Mouse (Mus musculus): ENCODE measurements around the gene Hist1h3e. TPM values are rescaled to one million over a fixed set of nuclear protein-coding genes. Genes with fewer than 3 reads are reported as not detected.

The Hist1h3e gene
- not detected for polyA plus RNA-seq (2014; fragmentation: Illumina TruSeq; extraction: RNeasy Lipid Tissue Mini Kit (QIAGEN cat#74804); ENCODE audit: low read depth, low replicate concordance)

DNA sequence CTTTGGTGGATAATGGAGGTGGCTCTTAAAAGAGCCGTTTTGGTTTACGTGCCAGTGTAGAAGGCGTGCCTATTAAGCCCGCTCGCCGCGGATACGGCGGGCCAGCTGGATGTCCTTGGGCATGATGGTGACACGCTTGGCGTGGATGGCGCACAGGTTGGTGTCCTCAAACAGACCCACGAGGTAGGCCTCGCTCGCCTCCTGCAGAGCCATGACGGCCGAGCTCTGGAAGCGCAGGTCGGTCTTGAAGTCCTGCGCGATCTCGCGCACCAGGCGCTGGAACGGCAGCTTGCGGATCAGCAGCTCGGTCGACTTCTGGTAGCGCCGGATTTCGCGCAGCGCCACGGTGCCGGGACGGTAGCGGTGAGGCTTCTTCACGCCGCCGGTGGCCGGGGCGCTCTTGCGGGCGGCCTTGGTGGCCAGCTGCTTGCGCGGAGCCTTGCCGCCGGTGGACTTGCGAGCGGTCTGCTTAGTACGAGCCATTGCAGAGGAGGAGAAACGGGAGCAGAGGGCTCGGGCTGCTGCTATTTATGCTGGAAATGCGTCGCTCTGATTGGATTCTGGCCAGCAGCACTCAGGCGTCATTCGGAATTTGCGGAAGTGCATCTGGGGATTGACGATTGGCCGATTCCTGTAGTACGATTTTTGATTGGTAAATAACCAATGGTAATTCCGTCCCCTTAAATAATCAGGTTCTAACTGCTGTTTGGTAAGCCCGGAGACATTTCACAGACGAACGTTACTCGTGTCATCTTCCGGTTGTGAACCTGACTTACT lies at the start of gene Hist1h3e:
Gene Hist1h3e (minus strand): TSS at position 487 of the 777 bp plus-strand sequence.

DNA sequence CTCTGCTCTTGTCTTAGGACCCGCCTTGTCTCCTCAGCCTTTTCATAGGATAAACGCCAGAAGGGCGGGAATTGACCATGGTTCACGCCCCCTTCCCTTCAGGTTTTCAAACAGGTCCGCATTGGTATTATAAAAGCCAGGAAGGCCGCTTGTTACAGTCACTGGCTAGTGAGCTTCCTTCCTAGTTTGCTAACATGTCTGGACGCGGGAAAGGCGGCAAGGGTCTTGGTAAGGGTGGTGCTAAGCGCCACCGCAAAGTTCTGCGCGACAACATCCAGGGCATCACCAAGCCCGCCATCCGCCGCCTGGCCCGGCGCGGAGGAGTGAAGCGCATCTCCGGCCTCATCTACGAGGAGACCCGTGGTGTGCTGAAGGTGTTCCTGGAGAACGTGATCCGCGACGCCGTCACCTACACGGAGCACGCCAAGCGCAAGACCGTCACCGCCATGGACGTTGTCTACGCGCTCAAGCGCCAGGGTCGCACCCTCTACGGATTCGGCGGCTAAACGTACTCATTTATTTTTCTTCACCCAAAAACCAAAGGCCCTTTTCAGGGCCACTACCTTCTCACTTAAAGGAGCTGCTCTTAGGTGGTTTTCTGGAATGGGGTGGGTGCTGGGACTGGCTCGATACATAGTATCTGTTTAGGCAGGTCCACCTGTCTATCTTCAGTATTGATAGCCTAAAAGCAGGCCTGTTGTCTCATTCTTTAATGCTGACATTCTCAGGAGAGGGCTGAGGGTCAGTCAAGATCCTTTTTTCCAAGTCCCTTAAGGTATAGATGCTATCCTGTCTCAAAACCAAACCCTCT lies 19.4 kb upstream of the Hist1h3e start, which contains the start of gene Hist1h4d:
Gene Hist1h4d (plus strand): TSS at position 191 of the 811 bp plus-strand sequence.

DNA sequence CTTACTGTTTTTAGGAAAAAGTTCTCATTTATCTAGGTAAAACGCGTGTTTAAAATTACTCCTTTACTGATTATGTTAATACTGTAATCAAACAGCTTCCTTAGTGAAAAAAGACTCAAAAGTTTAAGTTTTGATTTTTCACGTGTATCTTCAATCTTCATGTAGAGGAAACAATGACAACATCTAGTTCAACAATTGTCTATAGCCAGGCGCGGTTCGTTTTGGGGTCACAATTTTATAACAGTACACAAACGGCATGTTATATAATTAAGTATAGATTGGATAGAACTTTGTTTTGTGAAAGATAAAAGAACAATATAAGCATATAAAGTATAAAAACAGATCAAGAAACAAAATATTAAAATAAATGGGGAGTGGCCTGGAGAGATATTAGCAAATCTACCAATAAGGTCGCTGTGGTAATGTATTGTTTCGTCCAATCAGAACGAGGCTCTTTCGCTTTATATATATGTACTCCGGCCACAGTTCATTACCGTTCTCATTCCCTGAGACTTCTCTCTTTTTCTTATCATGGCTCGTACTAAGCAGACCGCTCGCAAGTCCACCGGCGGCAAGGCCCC lies 13.2 kb upstream of the Hist1h3e start, which contains the start of gene Hist1h3d:
Gene Hist1h3d (plus strand): TSS at position 493 of the 581 bp plus-strand sequence.

DNA sequence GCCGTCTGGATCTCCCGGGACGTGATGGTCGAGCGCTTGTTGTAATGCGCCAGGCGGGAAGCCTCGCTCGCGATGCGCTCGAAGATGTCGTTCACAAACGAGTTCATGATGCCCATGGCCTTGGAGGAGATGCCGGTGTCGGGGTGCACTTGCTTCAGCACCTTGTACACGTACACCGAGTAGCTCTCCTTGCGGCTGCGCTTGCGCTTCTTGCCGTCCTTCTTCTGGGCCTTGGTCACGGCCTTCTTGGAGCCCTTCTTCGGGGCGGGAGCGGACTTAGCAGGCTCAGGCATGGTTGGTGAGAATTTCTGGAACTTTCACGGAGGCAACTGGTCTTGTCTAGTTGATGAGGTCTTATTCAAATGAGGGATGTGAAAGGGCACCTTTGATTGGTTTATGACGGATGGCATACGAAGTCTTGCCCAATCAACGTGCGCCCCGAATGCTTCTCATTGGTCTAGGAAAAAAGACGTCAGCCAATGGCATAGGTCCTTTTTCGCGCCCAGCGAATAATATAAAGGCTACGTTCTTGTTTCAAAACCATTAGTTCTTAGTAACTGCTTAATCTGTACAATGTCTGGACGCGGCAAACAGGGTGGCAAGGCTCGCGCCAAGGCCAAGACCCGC lies 11.8 kb upstream of the Hist1h3e start, which contains the start of the genes Hist1h2bf and Hist1h2ad:
Gene Hist1h2bf (minus strand): TSS at position 299 of the 627 bp plus-strand sequence.
Gene Hist1h2ad (plus strand): TSS at position 484 of the 627 bp plus-strand sequence.

DNA sequence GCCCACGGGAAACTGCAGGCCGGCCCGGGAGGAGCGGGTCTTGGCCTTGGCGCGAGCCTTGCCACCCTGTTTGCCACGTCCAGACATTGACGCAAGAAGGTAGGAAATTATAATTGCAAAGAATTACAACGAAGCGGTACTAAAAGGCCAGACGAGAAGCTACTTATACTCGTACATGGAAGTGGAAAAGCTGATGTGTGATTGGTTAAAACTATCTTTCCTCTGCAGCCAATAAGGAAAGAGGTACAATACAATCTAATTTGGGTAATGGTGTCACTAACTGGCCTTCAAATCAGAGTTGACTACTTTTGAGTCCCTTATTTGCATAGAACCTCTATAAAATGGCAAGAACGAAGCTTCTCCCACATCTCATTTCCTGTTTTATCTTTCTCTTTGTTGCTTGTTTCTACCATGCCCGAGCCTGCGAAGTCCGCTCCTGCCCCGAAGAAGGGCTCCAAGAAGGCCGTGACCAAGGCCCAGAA lies 8.9 kb upstream of the Hist1h3e start, which contains the start of the genes Hist1h2ae and Hist1h2bg:
Gene Hist1h2ae (minus strand): TSS at position 199 of the 482 bp plus-strand sequence.
Gene Hist1h2bg (plus strand): TSS at position 375 of the 482 bp plus-strand sequence.

DNA sequence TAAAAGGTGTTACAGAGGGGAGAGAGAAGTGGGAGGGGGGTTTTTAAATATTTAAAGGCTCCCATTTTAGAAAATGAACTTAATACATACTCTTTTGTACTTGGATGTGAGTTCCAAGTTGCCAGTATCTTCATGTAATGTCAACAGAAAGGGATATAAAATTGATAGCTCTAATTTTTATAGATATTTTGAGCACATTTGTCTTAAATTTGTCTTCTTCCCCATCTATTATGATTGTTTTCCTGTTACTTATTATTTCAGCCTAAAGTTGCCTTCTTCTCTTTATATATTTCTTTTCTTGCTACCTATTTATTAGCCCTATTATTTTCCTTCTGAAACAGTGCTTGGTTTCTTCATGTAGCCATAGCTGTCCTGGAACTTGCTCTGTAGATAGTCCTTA lies 9.2 kb downstream of the Hist1h3e start, which contains the start of gene Hist1h1d:
Gene Hist1h1d (plus strand): TSS at position 301 of the 400 bp plus-strand sequence.

DNA sequence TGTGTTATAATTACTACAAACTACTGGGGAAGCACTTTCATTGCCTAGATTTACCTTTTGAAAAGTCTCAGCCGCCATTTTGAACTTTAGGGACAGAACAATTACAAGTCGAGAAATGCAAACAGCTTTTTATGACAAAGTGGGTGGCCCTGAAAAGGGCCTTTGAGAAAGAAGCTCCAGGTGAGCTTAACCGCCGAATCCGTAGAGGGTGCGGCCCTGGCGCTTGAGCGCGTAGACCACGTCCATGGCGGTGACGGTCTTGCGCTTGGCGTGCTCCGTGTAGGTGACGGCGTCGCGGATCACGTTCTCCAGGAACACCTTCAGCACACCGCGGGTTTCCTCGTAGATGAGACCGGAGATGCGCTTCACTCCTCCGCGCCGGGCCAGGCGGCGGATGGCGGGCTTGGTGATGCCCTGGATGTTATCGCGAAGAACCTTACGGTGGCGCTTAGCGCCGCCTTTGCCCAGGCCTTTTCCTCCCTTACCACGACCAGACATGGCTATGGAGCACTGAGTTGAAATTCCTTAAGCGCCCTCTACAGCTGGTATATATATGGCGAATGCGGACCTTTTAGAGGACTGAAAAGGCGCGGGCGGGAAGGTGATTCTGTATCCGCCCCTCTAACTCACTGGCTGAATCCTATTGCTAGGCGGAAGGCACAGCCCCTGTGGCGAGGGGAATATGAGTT lies 10.9 kb downstream of the Hist1h3e start, which contains the start of gene Hist1h4f:
Gene Hist1h4f (minus strand): TSS at position 503 of the 689 bp plus-strand sequence.

DNA sequence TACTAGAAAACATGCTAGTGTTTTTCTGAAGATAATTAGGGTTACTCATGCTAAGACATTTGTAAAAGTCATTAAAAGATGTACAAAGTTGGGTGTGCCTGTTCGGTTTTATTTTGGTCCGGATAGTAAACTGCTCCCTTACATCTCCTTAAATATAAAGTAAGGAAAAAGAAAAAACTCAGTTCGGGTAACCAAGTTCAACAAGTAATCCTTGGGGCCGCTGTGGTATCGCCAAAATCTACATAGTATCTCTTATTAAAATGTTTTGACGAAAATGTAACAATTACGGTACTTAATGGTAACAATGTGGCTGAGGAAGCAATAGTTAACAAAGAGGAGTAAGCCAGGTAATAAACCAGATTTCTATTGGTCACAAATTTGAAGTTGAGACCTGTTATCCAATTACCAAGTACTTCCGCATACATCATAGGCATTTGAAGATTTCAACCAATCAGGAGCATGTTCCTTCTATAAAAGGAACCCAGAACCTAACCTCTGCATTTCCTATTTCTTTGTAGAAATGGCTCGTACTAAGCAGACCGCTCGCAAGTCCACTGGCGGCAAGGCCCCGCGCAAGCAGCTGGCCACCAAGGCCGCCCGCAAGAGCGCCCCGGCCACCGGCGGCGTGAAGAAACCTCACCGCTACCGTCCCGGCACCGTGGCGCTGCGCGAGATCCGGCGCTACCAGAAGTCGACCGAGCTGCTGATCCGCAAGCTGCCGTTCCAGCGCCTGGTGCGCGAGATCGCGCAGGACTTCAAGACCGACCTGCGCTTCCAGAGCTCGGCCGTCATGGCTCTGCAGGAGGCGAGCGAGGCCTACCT lies 18.0 kb downstream of the Hist1h3e start, which contains the start of gene Hist1h3f:
Gene Hist1h3f (plus strand): TSS at position 88 of the 822 bp plus-strand sequence.

DNA sequence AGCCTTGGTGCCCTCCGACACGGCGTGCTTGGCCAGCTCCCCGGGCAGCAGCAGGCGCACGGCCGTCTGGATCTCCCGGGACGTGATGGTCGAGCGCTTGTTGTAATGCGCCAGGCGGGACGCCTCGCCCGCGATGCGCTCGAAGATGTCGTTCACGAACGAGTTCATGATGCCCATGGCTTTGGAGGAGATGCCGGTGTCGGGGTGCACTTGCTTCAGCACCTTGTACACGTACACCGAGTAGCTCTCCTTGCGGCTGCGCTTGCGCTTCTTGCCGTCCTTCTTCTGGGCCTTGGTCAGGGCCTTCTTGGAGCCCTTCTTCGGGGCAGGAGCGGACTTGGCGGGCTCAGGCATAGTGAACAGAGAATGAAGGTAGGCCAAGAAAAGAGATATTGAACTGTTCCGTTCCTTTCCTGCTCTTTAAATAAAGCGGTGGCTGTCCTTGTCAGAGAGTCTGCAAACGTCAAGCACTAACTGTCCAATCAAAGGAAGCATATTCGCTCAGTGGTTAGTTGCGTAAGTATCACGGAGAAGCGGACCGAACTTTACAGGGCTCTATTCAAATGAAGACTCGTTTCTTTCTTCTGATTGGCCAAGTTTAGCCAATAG lies 19.1 kb downstream of the Hist1h3e start, which contains the start of gene Hist1h2bh:
Gene Hist1h2bh (minus strand): TSS at position 394 of the 609 bp plus-strand sequence.

DNA sequence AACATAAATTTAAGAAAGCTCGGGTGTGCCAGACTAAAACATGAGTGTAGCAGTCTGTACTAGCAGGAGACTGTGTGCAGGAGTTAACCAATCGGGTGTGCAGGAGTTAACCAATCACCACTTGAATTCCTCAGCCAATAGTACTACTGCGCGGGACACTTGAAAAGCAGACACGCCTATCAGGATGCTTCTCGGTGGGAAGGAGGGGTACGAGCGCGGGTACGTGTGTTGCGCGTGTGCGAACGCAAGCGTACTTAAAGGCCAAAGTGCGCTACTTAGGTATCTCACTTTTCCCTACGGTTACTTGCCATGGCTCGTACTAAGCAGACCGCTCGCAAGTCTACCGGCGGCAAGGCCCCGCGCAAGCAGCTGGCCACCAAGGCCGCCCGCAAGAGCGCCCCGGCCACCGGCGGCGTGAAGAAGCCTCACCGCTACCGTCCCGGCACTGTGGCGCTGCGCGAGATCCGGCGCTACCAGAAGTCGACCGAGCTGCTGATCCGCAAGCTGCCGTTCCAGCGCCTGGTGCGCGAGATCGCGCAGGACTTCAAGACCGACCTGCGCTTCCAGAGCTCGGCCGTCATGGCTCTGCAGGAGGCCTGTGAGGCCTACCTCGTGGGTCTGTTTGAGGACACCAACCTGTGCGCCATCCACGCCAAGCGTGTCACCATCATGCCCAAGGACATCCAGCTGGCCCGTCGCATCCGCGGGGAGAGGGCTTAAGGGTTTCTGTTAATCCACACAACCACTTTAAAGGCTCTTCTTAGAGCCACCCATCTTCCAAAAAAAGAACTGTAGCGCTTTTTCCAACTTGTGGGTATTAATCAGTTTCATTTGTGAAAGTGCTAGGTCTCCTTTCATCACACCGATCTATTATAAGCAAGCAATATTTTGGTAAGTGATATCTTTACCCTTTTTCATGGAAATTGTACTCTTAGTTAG lies 26.8 kb downstream of the Hist1h3e start, which contains the start of gene Hist1h3g:
Gene Hist1h3g (plus strand): TSS at position 286 of the 939 bp plus-strand sequence.

DNA sequence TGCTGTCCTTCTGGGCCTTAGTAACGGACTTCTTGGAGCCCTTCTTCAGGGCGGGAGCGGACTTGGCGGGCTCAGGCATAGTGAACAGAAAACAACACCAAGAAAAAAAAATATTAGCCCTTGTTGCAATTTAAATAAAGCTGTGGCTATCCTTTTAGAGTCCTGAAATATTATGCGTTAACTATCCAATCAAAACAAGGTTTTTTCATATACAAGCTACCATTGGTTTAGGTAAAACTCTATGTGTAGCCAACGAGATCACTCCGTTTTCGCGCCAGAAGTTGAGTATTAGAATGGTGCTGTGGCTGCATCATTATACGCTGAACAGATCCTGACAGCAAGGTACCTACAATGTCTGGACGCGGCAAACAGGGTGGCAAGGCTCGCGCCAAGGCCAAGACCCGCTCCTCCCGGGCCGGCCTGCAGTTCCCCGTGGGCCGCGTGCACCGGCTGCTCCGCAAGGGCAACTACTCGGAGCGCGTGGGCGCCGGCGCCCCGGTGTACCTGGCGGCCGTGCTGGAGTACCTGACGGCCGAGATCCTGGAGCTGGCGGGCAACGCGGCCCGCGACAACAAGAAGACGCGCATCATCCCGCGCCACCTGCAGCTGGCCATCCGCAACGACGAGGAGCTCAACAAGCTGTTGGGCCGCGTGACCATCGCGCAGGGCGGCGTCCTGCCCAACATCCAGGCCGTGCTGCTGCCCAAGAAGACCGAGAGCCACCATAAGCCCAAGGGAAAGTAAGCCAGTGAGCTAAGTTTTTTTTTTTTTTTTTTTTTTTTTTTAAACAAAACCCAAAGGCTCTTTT lies 28.4 kb downstream of the Hist1h3e start, which contains the start of gene Hist1h2af:
Gene Hist1h2af (plus strand): TSS at position 347 of the 808 bp plus-strand sequence.

DNA sequence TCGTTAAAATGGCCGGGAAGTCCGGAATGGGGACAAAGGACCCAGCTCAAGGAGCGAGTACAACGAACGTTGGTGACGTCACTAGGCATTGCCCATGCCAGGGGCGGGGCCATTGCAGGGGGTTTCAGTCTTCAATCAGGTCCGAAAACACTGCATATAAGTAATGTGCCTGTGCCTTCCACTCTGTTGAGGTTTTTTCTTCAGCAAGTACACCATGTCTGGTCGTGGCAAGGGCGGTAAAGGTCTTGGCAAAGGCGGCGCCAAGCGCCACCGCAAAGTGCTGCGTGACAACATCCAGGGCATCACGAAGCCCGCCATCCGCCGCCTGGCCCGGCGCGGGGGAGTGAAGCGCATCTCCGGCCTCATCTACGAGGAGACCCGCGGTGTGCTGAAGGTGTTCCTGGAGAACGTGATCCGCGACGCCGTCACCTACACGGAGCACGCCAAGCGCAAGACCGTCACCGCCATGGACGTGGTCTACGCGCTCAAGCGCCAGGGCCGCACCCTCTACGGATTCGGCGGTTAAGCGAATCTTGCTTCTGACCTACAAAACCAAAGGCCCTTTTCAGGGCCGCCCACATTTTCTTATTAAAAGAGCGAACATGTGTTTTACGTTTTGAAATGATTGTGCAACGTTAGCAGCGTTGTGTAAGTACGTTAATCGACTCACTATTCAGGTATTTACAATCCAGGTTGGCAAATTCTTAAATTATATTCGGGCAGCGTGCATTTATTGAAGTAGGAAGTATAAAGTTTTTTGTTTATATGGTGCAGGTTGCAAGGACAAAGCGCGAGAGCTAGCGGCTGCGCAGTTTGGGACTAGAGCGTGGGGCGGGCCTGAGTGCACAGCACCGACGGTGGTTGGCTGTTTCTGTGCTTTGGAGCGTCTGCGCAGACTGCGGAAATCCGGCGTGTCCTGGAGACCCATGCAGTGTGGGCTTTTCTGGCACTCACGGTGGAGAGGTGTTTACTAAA lies 31.0 kb downstream of the Hist1h3e start, which contains the start of gene Hist1h4h:
Gene Hist1h4h (plus strand): TSS at position 150 of the 975 bp plus-strand sequence.

All from adrenal gland, adult 10 weeks (tissue).